Mouse (Mus musculus) lung, embryonic 14.5 days (tissue): ENCODE results near the gene Immp1l. TPM values are rescaled to one million over a fixed set of nuclear protein-coding genes. Genes with fewer than 3 reads are reported as not detected.

Experiments used
- ATAC-seq: fragments of 200-750 bp; cut with Nextera tagmentation; 2 replicates; pipeline ENCODE4 v1.8.0; 2017; ENCODE audit warnings: mild to moderate bottlenecking, moderate TSS enrichment, moderate library complexity; ENCODE audit not compliant: insufficient read depth
- DNase-seq: peaks from one replicate; pipeline ENCODE4 v3.0.0-alpha.2; 2015
- H3K27ac ChIP-seq: fragments of 300-500 bp; sonication (generic); 2 replicates; pipeline ENCODE4 v1.5.1; 2014; ENCODE audit warnings: low read depth, mild to moderate bottlenecking, moderate library complexity
- H3K27me3 ChIP-seq: fragments of 300-500 bp; sonication (generic); 2 replicates; pipeline ENCODE4 v1.6.1; 2014; ENCODE audit warnings: low read length, control low read depth; ENCODE audit not compliant: insufficient read depth
- H3K36me3 ChIP-seq: fragments of 300-500 bp; sonication (generic); 2 replicates; pipeline ENCODE4 v1.6.1; 2014; ENCODE audit warnings: control low read depth; ENCODE audit not compliant: insufficient read depth
- H3K4me1 ChIP-seq: fragments of 300-500 bp; sonication (generic); 2 replicates; pipeline ENCODE4 v1.6.1; 2014; ENCODE audit warnings: antibody characterized with exemption, control low read depth; ENCODE audit not compliant: insufficient read depth
- H3K4me2 ChIP-seq: fragments of 300-500 bp; sonication (generic); 2 replicates; pipeline ENCODE4 v1.6.1; 2014; ENCODE audit warnings: mild to moderate bottlenecking
- H3K4me3 ChIP-seq: fragments of 300-500 bp; sonication (generic); 2 replicates; pipeline ENCODE4 v1.5.1; 2014; ENCODE audit warnings: low read depth, low read length
- H3K9ac ChIP-seq: fragments of 300-500 bp; sonication (generic); 2 replicates; pipeline ENCODE4 v1.6.1; 2014
- H3K9me3 ChIP-seq: fragments of 300-500 bp; sonication (generic); 2 replicates; pipeline ENCODE4 v1.6.1; 2016; ENCODE audit warnings: low read depth, low read length, control low read depth
- CTCF ChIP-seq: IDR thresholded peaks from 2 replicates; pipeline ENCODE4 v1.5.1; 2016; ENCODE audit warnings: antibody characterized with exemption, low read depth
- WGBS: fragments of 180-500 bp; shearing (Covaris S2); extraction: QIAGEN DNeasy Blood & Tissue Kit; methylation state at CpG from one replicate; pipeline ENCODE4 v1.1.7; 2014; 5-methylcytosine and 5-hydroxymethylcytosine counted together
- polyA plus RNA-seq: library from polyadenylated mRNA; unstranded; fragments of >200 nt; fragmentation: Nextera tagmentation; extraction: Ambion mirVana; gene quantifications from 2 replicates; pipeline ENCODE4 v1.2.1, GENCODE M21; 2014

Gene Immp1l
- 119 and 127 TPM in 2 replicates for polyA plus RNA-seq

DNA sequence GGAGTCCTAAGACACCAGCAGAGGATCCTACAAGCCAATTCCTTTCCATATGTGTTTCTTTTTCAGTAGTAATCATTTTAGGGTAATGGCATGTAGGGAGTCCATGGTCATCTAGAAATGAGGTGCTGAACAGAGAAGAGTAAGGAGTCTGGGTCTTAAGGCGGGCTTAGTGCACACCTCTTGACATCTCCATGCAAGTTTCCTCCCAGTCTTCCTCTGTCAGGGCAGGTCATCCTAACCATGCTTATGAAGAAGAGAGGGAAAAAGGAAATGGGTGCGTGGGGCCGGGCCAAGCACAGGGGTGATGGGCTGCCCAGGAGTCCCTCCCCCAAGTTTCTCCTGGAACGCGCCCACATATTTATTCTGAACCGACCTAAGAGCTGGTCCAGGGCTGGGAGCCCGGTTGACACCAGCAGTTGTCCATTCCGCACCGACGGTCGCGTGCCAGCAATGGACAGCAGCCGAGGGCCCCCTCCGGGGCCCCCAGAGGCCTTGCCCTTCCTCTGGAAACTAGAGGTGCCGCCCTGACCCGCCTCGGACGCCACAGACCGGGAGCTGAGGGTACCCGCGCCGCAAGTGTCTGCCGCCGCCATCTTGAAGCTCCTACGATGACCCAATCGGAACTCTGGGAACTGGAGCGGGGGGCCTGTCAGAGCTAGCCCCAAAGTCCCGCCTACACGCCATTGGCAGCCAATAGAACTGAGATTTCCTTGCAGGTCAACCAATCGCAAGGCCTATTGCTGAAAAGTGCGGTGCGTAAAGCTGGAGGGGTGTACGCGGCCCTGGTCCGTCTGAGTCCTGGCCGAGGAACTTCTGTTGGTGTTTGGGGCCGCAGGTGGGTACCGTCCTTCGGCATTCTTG is at the start of gene Immp1l, which contains the start of gene Elp4:
Gene Immp1l (plus strand): TSS at position 743 of the 861 bp plus-strand sequence.
Gene Elp4 (minus strand): TSS at position 669 of the 861 bp plus-strand sequence.
- H3K4me3 ChIP-seq = peak within 1 kb of the TSS; percentile 77
- H3K36me3 ChIP-seq = 0 out of 2 replicates have a peak, but pooled peaks cover 5% of the 10 kb centered on the region
- H3K27me3 ChIP-seq = no peaks in the 10 kb centered on the region
- peak within 1 kb of the TSS; percentile 79 for H3K4me2 ChIP-seq
- peak within 1 kb of the TSS; percentile 63 for H3K27ac ChIP-seq
- under 1% methylated on average over 39 of the region's 39 CpGs for WGBS
- ATAC-seq (peak; percentile 100), DNase-seq (peak; percentile 99)
- H3K9me3 ChIP-seq = no peaks in the 10 kb centered on the region
- peak within 1 kb of the TSS; percentile 74 for H3K9ac ChIP-seq
- TF ChIP-seq CTCF = no peak
- no peaks in the 10 kb centered on the region for H3K4me1 ChIP-seq

GRCm38 (mm10) chr2:105854740-105855139 is 49.7 kb upstream of the Immp1l start:
- ATAC-seq = no peak

GRCm38 (mm10) chr2:105873403-105873802 is 31.0 kb upstream of the Immp1l start:
- no peak overlapping the region for H3K9ac ChIP-seq

More at GRCm38 (mm10) chr2:105854740-105855139, 49.7 kb upstream of the Immp1l start:
- H3K9ac ChIP-seq = no peak overlapping the region
- no peak overlapping the region for H3K4me2 ChIP-seq
- H3K36me3 ChIP-seq = no peaks in the 10 kb centered on the region
- no peak for DNase-seq
- H3K27me3 ChIP-seq = no peaks in the 10 kb centered on the region
- no peaks in the 10 kb centered on the region for H3K4me1 ChIP-seq
- no peak overlapping the region for H3K4me3 ChIP-seq
- H3K9me3 ChIP-seq = no peaks in the 10 kb centered on the region
- TF ChIP-seq CTCF = no peak
- WGBS = 59% methylated on average over 2 of the region's 2 CpGs
- no peak overlapping the region for H3K27ac ChIP-seq

GRCm38 (mm10) chr2:105890816-105891215 is 13.6 kb upstream of the Immp1l start:
- 0 out of 2 replicates have a peak, but pooled peaks cover 2% of the 10 kb centered on the region for H3K36me3 ChIP-seq
- no peaks in the 10 kb centered on the region for H3K27me3 ChIP-seq
- ATAC-seq = no peak
- H3K9ac ChIP-seq = no peak overlapping the region
- TF ChIP-seq CTCF = no peak
- no peaks in the 10 kb centered on the region for H3K4me1 ChIP-seq
- H3K27ac ChIP-seq = no peak overlapping the region
- DNase-seq = no peak
- H3K4me3 ChIP-seq = no peak overlapping the region
- no peak overlapping the region for H3K4me2 ChIP-seq
- no peaks in the 10 kb centered on the region for H3K9me3 ChIP-seq

More at GRCm38 (mm10) chr2:105873403-105873802, 31.0 kb upstream of the Immp1l start:
- ATAC-seq (no peak), DNase-seq (no peak)
- no peak for TF ChIP-seq CTCF
- Histone ChIP-seq H3K9me3 (no peaks in the 10 kb centered on the region), H3K4me2 (no peak overlapping the region), H3K27ac (no peak overlapping the region), H3K27me3 (no peaks in the 10 kb centered on the region), H3K36me3 (no peaks in the 10 kb centered on the region), H3K4me3 (no peak overlapping the region), H3K4me1 (no peaks in the 10 kb centered on the region)
- WGBS = 92% methylated on average over 1 of the region's 1 CpGs

DNA sequence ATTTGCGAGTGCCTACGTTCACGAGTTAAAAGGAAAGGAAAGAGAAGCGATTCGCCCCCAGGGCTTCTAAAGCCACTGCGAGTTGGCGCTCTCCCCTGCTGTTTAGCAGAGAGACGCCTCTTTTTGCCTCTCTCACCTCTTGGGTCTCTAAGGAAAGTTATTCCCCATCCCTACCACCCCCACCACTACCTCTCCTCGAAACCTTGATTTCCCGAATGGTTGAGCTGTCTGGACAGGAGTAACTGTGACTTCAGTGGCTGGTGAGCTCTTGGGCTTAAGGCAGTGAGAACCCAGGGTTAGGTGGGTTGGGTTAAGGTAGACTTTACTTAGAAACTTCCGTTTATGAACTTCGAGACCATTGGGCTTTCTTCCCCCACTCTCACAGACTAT is 314 bp downstream of the Immp1l start:
- 0 out of 2 replicates have a peak, but pooled peaks cover 5% of the 10 kb centered on the region for H3K36me3 ChIP-seq
- DNase-seq = no peak
- H3K27me3 ChIP-seq = no peaks in the 10 kb centered on the region
- H3K4me2 ChIP-seq = peak overlapping the region; percentile 79
- TF ChIP-seq CTCF = no peak
- H3K27ac ChIP-seq = peak overlapping the region; percentile 63
- no peaks in the 10 kb centered on the region for H3K4me1 ChIP-seq
- under 1% methylated on average over 12 of the region's 12 CpGs for WGBS
- H3K9ac ChIP-seq = peak overlapping the region; percentile 74
- peak overlapping the region; percentile 77 for H3K4me3 ChIP-seq
- no peaks in the 10 kb centered on the region for H3K9me3 ChIP-seq
- peak; percentile 53 for ATAC-seq

DNA sequence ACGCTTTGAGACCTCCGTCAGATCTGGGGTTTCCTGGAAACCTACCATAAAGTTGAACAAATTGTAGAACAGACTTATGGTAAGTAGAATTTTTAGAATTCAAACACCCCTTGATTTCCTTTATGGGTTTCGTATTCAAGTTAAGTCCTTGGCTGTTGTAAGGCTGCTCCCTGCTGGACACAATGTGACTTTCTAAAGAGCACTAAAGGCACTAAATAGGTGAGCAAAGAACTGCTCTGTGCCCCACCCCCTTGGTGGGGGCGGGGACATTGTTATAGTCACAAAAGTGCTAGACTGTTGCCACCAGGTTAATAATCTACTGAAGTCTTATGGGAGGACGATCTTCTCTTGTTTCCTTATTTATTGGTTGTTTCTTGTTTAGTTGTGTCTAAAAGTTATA is 3.9 kb downstream of the Immp1l start:
- DNase-seq (peak; percentile 27), ATAC-seq (no peak)
- no peaks in the 10 kb centered on the region for H3K4me1 ChIP-seq
- H3K4me2 ChIP-seq = no peak overlapping the region
- no peak overlapping the region for H3K9ac ChIP-seq
- H3K27me3 ChIP-seq = no peaks in the 10 kb centered on the region
- H3K27ac ChIP-seq = no peak overlapping the region
- peak; percentile 24 for TF ChIP-seq CTCF
- peaks cover 5% of the 10 kb centered on the region; the same call in 1 of the 2 replicates for H3K36me3 ChIP-seq
- H3K4me3 ChIP-seq = no peak overlapping the region
- WGBS = 88% methylated on average over 5 of the region's 5 CpGs
- H3K9me3 ChIP-seq = no peaks in the 10 kb centered on the region

DNA sequence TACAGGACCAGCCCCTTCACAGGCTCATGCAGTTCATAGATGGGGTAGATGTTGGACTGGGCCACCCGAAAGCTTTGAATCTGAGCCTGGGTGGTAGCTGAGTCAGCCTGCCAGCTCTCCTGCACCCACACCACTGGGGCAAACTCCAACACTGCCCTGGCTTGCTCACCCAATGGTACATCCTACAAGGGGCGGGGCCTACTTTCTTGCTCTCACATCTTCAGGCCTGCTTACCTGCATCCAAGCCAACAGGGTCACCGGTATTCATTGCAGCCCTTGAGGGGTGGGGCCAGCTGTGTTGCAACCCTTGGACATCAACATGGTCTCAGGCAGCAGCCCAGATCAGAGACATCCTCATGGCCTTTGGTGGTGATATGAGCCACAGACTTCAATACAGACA is 6.2 kb downstream of the Immp1l start:
- no peak for ATAC-seq
- H3K4me3 ChIP-seq = no peak overlapping the region
- no peaks in the 10 kb centered on the region for H3K9me3 ChIP-seq
- H3K27ac ChIP-seq = no peak overlapping the region
- 84% methylated on average over 3 of the region's 3 CpGs for WGBS
- H3K36me3 ChIP-seq = peaks cover 5% of the 10 kb centered on the region; the same call in 1 of the 2 replicates
- H3K9ac ChIP-seq = no peak overlapping the region
- no peak for DNase-seq
- TF ChIP-seq CTCF = no peak
- H3K4me2 ChIP-seq = no peak overlapping the region
- H3K27me3 ChIP-seq = no peaks in the 10 kb centered on the region
- no peaks in the 10 kb centered on the region for H3K4me1 ChIP-seq
